Mouse (Mus musculus) brain, embryonic 18.5 days (tissue): Measurements from ENCODE around the gene Prpf8.
"Not testable (repeated sequence)": the region's sequence is repeated elsewhere in the genome, so short reads cannot be mapped to it uniquely, and the experiment has no call there.

Source experiments
- DNase-seq: peaks from one replicate; pipeline ENCODE4 v3.0.0-alpha.2; 2012; ENCODE audit warnings: low read depth, low spot score

The Prpf8 gene

DNA sequence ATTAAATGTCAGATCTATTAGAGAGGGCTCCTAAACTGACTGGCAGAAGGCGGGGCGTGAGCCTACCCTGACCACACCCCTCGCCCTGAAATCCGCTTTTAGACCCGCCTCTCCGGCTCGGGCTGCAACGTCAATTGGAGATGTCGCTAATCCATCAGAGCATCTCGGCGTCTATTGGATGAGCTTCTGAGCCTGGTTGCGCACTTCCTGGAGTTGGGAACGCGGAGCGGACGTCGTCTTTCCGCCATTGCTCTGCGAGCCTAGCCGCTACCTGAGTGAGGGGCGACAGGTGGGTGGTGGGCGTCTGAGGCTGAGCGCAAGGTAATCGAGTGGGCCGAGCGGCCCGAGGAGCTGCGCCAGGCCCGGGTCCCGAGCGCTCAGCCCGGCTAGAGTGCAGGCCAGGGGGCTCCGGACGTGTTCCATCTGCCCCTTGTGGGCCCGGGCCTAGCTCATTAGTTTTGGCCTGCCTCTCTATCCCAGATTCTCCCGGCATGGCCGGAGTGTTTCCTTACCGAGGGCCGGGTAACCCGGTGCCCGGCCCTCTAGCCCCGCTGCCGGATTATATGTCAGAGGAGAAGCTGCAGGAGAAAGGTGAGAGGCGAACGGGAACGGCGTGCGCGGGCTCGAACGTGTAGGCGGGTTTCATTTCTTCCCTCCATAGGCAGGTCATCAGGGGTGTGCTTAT, at the start of gene Prpf8:
Gene Prpf8 (plus strand): TSS at position 216 of the 685 bp plus-strand sequence.
- DNase-seq: peak; percentile 96

DNA sequence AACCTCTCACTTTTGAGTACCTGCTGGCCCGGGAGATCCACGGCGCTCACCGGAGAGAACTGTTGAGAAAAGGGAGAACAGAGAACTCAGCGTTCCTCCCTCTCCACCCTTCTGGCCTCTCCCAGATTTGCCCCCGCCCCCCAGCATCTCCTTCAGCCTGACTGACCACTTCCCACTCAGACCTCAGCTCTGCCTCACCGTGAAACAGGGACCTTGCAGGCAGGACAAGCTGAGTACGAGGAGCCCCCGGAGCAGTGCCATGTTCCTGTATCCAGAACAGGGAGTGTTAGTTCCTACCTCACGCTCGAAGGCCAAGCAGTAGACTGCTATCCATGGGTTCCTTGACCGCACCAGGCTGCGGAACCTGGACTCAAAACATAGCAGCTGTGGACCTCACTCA, 48.4 kb upstream of the Prpf8 start:
- DNase-seq: no peak

DNA sequence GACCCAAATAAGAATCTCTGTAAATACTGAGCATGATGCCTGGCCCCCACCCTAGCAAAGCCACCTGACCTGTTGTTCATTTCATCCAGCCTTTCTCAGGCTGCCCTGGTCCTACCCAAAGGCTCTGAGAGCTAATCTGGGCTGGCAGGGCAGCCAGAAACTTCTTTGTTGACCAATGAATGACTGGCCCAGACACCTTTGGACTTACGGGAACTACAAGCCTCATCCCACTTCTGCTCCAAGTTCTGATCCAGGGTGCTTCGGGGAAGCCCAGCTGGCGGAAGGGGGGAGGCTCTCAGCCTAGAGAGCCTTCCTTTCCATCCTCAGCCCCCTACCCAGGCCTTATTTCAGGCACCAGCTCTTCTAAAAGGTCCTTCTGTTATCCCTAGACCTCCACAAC, 47.8 kb upstream of the Prpf8 start:
- no peak for DNase-seq

DNA sequence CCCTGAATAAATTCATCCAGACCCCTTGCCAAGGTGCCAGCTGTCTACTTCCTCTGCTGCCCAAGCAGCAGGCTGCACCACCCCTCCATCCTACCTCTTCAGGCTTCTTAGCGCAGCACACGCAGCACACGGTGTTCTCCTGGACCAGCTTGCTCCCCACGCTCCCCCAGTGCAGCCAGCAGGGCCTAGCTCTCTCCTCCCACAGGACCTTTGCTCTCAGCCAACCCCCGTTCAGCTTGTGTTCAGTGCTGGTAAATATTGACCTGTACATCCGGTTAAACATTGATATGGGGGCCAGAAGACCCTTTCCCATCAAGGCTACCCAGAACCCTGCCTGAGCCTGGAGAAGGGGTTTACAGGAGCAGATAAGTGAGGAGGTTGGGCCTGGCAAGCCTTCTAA, 47.3 kb upstream of the Prpf8 start, which contains the start of gene Serpinf2:
Gene Serpinf2 (minus strand): TSS at position 229 of the 400 bp plus-strand sequence.
- no peak for DNase-seq

DNA sequence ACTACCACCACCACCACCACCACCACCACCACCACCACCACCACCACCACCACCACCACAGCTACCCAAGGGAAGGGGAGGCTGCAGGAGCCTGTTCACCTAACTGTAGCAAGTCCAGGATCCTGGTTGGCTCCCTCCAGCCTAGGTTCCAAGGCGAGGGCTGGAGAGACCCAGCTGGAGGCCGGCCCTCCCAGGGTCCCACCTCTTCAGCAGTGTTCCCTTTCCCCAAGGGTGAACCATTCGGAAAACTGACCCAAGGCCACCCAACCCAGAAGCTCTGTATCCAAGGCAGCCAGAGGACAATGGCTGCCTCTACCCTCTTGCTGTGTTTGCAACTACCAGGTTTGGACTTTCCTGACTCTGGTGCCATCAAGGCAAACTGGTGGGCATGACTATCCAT, 46.7 kb upstream of the Prpf8 start:
- no peak for DNase-seq

DNA sequence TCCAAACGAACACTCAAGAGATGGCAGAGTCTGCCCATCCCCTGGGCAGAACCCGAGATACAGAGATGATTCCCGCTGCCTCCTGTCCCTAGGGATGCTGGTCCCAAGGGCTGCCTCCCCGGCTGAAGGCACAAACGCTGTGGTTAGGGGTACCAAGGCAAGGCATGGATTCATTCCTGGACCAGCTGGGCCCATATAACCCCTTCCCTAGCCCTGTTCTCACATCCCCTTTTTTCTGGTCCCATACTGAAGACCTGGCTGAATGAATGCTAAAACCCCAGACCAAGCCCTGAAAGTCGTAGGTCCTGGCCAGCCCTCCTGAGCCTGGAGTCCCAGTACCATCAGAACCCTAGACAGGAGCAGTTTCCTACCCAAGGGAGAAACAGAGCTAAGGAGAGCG, 45.6 kb upstream of the Prpf8 start:
- DNase-seq: no peak

DNA sequence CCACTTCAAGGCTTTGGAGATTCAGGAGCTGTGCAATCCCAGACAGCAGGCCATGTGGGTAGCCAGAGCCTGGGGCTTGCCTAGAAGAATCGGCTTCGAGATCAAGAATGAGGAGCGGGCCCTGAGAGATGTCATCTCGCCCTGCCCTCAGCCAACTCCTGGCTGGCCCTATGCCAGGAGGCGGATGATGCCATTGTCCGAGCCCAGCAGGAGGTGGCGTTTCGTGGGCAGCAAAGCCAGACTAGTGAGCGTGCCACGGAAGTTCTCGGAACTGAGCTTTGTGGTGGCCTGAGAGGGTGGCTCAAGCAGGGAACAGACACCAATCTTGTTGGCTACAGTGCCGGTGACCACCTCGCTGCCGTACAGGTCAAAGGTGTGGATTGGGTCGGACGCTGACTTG, 45.0 kb upstream of the Prpf8 start:
- DNase-seq: no peak

DNA sequence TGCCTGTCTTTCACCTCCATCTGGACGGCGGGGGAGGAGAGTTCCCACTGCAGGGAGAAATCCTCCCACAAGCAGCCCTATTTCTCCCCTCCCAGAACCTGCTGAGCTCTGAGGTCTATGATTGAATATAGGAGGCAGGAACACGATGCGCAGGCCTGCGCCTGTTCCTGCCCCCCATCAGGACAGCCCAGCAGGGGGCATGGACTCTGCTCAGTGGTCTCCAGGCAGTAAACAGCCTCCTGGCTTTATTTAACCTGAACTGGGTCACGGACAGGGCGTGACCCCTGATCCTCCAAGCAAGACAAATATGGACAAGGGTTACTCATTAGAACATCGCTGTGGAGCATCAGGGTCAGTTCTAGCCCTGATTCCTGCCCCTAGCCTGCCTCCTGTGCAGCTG, 42.9 kb upstream of the Prpf8 start:
- DNase-seq: no peak

DNA sequence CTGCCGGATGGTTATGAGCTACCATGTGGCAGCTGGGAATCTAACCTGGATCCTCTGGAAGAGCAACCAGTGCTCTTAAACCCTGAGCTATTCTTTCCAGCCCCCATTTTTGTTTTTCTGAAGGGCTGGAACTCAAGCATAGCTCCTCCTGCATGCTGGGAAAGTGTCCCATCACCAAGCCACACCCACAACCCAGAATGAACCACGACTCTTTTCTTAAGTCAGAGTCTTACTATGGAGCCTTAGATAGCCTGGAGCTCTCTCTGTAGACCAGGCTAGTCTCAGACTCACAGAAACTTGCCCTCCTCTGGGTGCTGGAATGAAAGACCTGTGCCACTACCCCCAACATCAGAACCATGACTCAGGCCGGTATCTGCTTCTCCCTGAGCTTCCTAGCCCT, 38.0 kb upstream of the Prpf8 start:
- no peak for DNase-seq

DNA sequence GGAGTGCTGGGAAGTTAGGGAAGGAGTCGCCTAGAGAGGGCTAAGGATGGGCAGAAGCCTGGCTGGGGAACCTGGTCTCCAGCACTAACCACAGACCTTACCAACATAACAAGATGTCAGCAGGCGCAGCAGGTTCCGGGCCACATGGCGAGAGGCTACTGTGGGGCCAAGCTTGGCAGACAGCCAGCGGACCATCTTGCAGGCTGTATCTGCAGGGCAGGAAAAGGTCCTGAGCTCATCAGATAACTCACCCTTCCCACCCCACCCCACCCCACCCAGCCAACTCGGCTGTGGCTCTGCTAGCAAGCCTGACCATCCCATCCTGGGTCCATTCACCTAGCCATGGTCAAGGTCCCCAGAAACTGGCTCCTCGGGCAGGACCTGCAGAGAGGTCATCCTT, 36.9 kb upstream of the Prpf8 start:
- DNase-seq: no peak

DNA sequence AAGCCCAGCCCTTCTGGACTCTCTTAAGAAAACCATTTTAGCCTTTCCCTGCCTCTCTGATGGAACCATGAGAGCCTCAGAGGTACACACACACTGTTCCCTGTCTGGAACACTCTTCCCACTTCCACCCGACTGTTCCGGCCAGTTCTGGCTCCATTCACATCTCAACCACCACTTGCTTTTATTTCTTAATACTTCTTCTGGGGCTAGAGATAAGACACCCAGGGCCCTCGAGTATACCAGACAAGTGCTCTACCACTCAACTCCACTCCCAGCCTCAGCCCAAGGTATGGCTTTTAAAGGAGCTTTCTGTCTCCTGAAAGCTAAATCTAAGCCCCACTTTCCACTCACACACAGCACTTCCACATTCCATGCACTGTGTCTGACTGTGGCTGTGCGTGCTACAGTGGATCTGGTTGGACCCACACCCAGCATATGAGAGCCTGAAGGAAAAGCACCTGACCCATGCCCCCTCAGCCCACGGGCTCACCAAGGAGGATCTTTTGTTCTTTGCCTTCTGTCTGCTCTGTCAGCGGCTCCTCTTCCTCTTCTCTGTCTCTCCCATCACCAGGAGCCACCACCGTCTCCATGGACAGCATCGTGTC, 36.2 kb upstream of the Prpf8 start:
- DNase-seq: no peak

DNA sequence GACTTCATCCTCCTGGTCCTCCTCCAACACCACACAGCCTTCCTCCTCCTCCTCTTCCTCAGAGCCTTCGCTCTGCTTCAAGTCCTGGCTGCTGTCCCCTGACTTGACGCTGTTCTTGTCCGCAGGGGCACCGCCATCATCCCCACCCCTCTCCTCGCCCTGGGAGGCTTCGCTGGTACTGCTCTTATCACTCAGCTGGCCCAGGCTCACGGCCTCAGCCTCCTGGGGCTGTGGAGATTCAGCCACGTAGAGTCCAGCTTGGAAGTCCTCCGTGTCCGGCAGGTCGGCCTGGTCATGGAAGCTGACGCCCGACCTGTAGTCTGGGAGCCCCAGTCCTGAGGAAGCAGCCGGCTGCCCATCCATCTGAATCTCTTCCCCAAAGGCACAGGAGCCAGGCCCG, 35.7 kb upstream of the Prpf8 start:
- no peak for DNase-seq

DNA sequence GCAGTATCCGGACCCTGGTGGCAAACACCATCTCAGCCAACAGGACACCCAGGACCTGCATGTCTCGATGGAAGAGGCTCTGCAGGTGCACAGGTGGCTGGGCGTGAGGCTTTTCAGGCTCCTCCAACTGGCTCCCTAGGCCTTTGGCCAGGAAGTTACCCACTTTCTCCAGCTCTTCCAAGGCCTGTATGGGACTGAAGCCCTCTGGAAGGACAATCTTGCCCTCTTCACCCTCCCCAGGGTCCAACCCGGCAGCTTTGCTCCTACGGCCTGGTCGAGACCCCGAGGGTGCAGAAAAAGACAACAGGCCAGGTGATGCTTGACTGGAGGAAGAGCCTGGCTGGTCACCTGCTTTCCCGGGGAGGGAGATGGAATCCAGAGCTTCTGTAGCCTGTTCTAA, 34.5 kb upstream of the Prpf8 start:
- no peak for DNase-seq

DNA sequence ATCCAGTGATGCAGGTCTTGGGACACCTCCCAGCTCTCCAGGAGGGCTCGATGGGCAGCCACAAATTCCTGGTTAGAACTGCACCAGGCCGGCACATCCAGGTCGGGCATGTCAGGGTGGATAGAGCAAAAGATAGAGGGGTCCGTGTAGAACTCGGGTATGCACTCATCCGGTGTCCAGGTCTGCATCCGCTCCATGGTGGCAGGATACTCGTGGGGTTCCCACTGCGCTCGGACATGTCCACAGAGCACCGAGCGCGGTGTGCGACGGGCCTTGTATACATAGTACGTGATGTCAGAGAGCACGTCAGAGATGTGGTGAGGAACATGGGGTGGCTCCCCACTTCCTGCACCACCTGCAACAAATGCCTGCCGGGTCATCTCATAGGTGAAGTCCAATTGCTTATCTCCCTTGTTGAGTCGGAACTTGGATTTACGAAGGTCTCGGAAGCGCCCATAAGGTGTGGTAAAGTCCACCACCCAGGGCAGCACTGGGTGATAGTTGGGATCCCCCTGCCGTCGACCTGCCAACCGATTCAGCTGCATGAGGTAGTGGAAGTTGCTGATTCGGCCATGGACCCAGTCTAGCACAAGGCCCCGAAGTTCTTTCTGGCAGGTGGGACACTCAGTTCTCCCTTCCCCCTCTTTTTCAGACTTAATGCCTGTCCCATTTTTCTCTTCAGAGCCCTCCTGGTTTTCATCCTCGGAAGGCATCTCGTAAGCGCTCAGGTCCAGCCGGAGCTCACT, 33.6 kb upstream of the Prpf8 start:
- no peak for DNase-seq

DNA sequence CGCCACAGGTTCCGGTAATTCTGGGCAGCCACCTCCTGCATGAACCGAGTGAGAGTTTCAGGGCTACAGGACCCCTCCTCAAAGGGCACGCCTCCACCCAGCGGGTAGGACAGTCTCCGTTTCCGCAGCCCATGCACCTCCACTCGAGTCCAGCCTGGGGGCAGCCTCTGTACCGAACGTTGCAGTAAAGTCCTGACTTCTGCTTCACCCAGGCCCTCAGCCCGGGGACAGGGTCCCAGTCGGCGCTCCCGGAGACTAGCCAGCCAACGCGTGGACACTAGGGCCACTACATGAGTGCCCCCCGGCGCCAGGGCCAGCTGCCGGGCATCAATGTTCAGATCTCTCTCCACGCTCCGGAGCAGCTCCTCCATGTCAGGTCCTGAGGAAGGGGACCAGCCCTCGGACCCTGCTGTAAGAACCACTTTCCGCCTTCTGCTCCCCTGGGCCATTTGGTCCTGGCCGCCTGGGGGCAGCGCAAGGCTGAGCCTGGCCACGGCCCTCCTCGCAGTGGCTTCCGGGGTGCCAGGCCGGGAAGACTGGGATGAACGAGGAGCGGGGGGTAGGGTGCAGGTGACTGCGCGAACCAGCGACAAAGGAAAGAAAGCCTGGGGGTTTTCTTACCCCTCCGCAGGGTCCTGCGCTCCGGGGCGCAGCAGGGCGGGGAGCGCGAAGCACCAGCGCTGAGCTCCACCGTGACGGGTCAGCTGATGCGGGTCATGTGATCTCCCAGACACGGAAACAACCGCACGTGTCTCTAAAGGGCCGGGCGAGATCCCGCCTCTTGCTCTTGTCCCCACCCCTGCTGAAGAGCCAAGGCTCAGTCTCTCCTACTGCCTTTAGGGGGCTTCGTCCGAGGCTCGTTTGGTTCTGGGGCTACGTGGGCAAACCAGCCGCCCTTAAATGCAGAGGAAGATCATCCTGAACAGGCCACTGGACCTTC, 32.4 kb upstream of the Prpf8 start, which contains the start of gene Wdr81:
Gene Wdr81 (minus strand): TSS at position 727 of the 940 bp plus-strand sequence.
- peak; percentile 81 for DNase-seq

DNA sequence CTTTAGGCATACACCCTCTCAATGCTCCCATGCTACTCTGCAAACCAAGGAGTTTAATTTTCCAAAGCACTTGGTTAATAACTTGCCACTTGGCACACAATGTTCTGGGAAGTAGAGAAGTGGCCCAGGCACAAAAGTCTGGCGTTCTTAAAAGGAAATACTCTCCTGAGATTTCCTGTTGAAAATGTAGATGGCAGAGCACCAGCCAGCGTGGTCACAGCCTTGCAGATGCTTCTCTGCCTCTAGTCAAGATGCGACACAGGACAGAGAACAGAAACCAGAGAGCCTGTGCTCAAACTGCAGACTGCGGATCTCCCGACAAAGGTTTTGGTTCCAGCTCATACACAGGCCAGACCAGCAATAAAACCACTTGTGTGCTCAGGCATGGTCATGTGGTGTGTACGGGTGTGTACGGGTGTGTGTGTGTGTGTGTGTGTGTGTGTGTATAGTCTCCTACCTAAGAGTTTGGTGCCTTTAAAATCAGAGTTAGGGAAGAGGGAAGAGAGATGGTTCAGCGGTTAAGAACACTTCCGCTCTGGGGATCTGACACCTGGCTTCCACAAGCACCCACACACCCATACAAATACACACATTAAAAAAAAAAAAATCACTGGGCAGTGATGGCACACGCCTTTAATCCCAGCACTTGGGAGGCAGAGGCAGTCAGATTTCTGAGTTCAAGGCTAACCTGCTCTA, 31.4 kb upstream of the Prpf8 start:
- DNase-seq: no peak

DNA sequence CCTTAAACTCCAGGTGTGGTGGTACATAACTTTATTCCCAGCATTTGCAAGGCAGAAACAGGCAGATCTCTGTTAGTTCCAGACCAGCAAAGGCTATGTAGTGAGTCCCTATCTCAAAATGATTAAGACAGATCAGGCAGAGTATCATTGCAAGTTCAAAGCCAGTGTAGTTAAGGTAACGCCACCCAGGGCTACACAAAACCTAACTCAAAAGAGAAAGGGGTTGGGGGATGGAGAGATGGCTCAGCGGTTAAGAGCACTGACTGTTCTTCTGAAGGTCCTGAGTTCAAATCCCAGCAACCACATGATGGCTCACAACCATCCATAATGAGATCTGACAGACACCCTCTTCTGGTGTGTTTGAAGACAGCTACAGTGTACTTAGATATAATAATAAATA, 30.6 kb upstream of the Prpf8 start:
- DNase-seq: not testable (repeated sequence)

DNA sequence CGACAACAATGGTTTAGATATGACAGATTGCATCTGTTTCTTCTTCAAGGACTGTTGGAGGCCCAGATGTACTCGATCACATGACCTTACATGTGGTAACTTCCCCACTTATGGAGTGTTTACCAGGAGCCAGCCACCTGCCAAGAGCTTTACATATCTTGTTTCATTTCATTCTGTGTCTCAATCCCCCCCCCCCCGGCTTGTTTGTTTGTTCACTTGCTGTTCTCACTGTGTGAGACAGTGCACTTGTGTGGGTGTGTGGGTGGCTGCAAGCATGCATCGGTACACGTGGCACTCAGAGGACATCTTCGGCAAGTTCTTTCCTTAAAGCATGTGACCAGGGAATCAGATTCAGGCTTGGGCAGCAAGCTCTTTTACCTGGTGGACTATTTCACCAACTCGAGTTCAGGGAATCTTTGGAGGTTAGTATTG, 30.2 kb upstream of the Prpf8 start:
- DNase-seq: no peak

DNA sequence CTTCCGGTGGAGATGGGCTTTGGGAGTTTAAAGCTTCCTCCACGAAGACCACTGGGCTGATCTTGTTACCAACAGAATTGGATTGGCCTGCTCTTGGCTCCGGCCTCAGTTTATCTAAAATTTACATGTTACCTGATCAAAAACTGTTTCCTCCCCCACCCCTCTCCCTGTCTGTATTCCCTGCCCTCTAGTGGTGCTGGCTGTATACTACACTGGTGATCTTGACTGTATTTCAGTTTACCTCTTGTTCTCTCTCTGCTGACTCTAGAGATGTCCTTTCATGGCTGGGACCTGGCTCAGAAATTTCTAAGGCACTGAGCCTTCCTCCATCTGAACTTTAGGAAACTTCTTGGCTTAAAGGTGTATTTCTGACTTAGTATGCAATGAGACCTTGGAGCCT, 28.4 kb upstream of the Prpf8 start:
- no peak for DNase-seq

DNA sequence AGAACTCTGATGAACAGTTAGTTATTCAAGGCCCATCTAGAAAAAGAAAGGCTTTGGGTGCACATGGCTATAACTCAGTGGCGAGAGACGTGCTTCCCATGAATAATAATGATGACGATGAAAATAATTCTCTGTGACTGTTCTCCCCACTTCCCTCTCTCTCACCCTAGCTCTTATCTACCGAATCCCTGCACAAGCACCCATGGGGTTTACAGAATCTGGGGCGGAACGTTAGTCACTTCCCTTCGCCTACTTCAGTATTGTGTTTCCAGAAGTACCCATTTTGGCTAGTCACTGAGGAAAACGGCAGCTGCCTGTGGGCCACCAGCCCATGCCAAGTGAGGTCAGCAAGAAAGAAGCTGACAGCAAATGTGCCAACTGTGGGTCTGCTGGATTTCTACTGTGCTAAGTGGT, 28.0 kb upstream of the Prpf8 start:
- DNase-seq: no peak

DNA sequence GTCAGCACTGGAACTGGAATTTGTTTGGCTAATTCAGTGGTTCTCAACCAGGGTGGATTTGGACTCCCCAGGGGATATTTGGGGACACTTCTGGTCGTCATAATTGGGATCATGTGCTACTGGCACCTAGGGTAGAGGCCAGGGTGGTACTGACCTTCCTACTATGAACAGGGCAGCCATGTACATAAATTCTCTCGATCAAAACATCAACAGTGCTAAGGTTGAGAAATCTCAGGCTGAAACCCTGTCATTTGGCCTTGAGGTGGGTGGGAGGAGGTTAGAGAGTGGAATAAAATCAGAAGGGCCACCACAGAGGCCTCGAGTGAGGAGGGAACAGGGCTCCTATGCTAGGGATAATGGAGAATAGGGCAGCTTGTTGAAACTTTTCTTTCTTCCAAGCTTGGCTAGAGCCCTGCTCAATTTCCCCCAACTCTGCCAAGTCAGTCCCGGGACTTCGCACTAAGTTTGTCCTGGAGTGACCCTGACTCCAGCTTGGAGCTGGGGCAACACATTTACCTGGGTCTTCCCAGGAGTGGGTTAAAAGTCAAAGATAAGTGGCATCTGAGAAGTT, 27.4 kb upstream of the Prpf8 start:
- DNase-seq: no peak
